Mouse (Mus musculus): ENCODE results near the gene Arhgef39.

The Arhgef39 gene

GRCm38 (mm10) chr4:43499407-43500333 lies at the start of gene Arhgef39:
Gene Arhgef39 (minus strand): TSS chr4:43499695.
- peak; percentile 89 for DNase-seq

DNA sequence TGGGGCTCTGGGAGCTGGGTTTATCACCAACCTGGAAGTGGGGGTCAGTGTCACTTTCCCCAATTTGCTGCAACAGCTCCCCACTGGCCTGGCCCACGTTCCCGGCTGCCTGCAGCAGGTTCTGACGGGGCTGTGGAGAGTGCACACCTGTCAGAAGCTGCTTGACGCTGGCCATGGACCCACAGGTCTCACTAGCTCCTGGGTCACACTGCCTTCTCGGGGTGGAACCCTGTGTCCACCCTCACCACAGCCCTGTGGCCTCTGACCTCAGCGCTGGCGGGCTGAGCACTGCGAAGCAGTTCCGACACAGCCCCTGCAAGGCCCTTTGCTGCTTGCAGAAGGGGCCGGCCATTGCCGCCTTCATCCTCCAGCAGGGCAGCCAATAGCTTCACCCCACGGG lies 49.6 kb upstream of the Arhgef39 start:
- no peak for DNase-seq

DNA sequence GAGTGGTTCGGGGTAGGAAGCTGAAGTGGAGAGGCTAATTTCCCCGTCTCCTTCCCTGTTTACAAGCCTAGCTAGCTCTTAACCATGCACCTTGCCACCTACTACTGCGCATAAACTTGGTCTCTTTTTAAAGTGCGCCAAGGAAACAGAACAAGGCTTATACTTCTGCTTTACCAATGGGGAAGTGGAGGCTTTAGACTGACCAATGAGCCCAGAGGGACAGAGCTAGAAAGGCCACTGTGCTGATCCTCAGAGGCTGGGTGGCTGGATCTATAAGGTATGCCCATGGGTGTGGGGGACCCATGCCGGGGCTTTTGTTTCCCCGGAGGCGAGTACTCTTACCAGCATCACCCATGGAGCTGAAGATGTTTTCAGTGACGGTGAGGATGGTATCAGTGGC lies 47.7 kb upstream of the Arhgef39 start:
- no peak for DNase-seq

DNA sequence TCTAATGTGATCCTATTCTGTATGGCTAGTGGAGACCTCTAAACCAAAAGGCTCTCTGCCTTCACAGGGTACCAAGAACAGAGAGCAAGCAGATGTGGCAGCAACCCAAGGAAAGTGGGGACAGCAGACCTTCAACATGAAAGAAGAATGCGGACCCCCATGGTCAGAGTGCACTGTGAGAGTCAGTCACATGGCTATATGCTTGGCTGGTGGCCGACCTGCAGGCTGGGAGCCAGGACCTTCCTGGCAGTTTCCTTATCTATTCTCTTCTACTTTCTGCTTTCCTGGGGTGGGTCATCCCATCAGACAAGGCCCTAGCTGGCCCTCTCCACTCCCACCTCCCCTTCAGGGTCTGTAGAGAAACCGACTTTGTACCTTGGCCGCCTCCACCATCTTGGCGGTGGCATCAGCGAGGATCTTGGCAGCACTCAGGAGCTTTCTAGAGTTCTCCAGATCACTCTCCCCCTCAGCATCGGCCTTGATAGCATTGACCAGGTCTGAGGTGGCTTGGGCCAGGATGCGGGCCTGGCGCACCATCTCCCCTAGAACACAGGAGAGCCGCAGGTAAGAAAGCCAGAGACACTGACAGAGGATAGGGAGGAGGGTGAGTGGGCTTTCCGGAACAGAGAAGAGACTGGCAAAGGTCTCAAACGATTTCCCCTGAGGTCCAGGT lies 47.0 kb upstream of the Arhgef39 start:
- DNase-seq: peak; percentile 52

DNA sequence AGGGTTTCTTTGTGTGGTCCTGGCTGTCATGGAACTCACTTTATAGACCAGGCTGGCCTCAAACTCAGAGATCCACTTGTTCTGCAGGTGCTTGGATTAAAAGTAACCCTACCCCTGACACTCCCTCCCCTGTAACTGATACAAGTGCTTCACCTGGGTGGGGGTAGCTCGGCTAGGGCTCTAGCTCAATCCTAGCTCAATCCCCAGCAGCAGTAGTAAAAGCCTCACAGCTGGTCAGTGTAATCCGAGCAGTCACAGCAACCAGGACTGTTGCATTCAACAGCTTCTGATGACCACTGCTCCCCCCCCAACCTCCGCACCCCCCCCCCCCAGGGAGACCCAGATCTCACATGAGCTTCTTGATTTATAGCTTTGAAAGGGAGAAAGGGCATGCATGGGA lies 42.5 kb upstream of the Arhgef39 start:
- DNase-seq: no peak

DNA sequence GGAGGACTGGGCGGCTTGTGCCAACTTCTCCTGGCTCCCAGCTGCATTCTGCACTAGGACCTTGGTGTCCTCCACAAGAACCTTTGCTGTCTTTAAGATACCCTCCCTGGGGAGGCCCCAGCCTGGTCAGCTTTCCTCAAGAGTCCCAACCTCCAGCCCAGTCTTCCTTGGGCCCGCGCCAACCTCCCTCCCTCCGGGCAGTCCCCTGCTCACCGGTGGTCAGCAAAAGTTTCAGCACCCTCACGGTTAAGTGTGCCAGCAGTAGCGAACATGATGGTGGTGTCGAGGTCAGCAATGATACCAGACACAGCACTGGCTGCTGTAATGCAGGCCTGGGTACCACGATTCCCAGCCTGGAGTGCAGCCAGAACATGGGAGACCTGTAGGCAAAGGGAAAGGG lies 36.5 kb upstream of the Arhgef39 start:
- no peak for DNase-seq

DNA sequence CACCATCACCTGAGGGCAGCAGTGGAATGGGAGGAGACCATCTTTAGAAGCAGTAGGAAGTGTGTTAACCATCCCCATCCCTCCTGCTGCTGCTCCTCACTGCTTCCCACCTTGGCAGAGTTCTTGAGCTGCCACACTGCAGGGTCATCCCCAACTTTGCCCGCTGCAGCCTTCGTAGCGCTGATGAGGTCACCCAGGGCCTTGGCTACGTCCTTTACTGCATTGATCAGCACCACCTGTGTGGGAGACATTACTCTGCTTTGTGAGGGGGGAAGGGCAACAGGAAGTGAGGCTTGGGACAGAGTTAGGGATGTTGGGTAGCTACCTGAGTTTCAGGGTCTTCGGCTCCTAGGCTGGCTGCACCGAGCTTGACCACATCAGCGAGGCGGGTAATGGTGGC lies 36.1 kb upstream of the Arhgef39 start:
- no peak for DNase-seq

GRCm38 (mm10) chr4:43533270-43533669 lies 33.8 kb upstream of the Arhgef39 start:
- peak; percentile 41 for DNase-seq

- peak; percentile 81 for DNase-seq
Observed at GRCm38 (mm10) chr4:43530581-43530980, 31.1 kb upstream of the Arhgef39 start.

GRCm38 (mm10) chr4:43530081-43530501 lies 30.6 kb upstream of the Arhgef39 start:
- no peak for DNase-seq

DNA sequence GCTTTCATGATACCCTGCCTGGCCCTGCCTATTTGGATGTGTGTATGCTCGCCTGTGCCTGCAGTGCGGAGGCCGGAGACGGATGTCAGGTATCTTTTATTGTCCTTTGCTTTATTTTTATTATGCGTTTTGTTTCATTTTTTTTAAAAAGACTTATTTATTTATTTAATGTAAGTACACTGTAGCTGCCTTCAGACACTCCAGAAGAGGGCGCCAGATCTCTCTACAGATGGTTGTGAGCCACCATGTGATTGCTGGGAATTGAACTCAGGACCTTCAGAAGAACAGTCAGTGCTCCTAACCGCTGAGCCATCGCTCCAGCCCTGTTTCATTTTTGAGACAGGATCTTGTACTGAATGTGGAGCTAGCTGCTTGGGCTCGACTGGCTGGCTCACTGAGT lies 29.0 kb upstream of the Arhgef39 start:
- DNase-seq: no peak

DNA sequence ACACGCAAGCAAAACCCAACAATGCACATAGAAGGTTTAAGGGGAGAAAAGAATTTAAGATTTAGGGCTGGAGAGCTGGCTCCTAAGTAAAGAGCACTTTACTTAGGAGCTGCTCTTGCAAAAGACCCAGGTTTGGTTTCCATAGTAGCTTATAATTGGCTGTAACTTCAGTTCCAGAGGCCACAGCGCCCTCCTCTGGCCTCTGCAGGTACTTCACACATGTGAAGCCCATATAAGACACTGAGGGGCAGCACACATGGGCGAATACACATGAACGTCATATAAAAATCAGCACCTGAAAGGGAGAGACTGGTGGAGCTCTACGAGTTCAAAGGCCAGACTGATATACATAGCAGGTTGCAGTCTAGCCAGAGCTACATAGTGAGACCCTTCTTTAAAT lies 28.4 kb upstream of the Arhgef39 start:
- DNase-seq: no peak

GRCm38 (mm10) chr4:43519956-43520355 lies 20.5 kb upstream of the Arhgef39 start:
- peak; percentile 93 for DNase-seq

DNA sequence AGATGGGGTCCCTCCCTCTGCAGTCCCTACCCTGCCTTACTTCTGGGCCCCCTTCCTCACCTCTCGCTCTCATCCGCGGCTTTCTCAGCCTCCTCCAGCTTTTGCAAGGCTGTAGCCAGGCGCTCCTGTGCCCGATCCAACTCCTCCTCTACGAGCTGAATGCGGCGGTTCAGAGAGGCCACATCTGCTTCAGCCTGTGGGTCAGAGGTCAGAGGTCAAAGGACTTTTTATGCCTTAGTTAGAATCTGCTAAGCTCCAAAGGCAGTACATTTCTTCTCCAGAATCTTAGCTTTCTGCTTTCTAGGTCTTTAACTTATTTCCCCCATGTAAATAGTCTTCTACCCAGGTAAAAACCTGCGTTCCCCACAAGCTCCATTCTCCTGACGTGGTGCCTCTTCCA lies 20.1 kb upstream of the Arhgef39 start:
- no peak for DNase-seq

GRCm38 (mm10) chr4:43515764-43516708 lies 16.5 kb upstream of the Arhgef39 start:
- DNase-seq: no peak

- no peak for DNase-seq
Observed at GRCm38 (mm10) chr4:43513791-43514190, 14.3 kb upstream of the Arhgef39 start.

DNA sequence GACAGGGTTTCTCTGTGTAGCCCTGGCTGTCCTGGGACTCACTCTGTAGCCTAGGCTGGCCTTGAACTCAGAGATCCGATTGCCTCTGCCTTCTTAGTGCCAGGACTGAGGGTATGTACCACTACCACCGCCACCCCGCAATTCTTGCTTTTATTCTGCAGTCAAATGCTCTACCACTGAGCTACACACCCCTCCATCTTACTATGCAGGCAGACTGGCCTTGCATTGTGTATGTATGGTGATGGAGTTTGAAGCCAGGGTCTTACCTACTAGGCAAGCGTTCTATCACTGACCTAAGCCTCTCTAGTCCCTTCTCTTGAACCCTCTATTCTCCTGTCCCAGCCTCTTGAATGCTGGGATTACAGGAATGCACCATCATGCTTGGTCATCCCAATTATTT lies 13.8 kb upstream of the Arhgef39 start:
- no peak for DNase-seq

DNA sequence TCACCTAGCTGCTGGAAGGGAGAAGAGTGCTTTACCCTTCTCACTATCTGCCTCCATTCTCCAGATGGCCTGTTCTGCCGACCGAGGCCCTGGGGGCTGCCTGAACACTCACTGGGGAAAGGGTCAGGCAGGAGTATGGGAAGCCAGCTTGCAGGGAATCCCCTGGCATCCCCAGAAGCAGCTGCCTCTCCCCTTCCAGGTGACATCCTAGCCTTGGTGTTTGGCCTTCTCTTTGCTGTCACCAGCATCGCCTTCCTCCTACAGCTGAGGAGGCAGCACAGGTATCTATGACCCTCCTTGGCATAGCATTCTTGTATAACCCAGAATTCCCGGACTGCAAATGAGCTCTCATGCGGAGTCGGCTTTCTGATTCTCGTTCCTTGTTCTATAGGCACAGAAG lies 13.2 kb upstream of the Arhgef39 start:
- no peak for DNase-seq

DNA sequence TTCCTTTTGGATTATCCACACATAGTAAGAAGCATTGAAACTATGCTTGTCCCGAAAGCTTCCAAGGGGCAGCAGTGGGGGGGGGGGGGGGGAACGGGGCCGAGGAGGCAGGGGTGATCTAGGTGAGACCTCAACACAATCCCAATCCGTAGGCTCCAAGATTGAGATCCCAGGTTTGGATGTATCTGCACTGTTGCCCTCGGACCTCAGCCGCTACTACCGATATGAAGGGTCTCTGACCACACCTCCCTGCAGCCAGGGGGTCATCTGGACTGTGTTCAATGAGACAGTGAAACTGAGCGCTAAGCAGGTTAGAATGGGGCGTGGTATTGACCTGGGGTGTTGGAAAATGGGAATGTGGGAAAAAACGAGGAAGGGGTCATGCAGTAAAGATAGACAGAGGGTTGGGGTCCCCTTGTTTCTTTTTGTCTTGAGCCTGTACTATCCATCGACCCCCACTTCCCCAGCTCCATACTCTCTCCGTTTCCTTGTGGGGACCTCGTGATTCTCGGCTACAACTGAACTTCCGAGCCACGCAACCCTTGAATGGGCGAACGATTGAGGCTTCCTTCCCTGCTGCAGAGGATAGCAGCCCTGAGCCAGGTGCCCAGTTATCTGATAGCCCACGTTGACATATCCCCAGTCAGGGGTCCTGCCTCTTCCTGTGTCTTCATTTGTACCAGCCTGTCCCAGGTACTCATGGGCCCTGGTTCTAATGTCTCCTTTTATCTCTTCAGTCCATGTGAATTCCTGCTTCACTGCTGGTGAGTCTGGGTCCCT lies 12.4 kb upstream of the Arhgef39 start:
- no peak for DNase-seq

GRCm38 (mm10) chr4:43509109-43509508 lies 9.6 kb upstream of the Arhgef39 start:
- DNase-seq: no peak

DNA sequence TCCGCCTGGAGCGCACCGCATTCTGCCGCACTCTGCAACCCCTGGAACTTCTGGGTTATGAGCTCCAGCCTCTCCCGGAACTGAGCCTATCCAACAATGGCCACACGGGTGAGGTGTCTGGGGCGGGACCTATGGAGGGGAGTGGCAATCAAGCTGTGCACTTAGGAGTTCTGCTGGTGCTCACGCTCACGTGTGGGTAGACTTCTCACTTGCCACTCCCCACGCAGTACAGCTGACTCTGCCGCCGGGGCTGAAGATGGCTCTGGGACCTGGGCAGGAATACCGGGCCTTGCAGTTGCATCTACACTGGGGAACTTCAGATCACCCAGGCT lies 9.1 kb upstream of the Arhgef39 start:
- peak; percentile 65 for DNase-seq

DNA sequence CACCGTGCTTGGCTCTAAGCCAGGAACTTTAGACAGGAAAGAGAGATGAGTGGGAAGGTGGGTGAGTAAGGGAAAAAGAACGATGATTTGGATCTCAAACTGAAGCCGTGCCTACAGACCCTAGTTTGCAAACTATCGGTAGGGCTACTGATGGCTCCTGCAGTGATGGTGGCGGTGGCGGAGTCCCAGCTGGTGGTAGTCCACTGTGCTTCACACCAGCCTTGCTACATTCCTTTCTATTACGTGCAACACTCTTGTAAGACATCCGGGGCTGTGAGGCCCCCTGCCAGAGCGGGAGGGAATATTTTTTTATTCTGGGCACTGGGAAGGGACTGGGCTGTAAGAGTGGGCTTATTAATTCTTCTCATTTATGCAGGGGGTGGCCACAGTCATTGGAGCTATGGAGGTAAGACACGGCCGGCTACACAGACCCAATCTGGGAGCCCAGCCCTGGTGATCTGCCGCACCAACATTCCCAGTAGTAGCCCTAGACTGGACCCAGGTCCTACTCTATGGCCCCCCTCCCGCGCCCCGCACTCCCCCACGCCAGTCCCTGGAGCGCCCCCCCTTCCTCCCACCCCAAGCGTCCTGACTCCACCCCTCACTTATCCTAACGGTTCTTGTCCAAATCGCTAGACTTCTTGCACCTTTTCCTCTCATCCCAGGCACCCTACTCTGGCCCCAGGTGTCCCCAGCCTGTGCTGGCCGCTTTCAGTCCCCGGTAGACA lies 8.6 kb upstream of the Arhgef39 start:
- DNase-seq: peak; percentile 29
